Mouse (Mus musculus) ZHBTc4 (cell line): ENCODE measurements around the gene Pp2d1.
A peak's percentile ranks its signal among the peaks of the same experiment; 100 is the strongest.

ENCODE experiments used
- DNase-seq: peaks from one replicate; pipeline ENCODE4 v3.0.0-alpha.2; 2011; ENCODE audit warnings: low read depth, low spot score

Gene Pp2d1

DNA sequence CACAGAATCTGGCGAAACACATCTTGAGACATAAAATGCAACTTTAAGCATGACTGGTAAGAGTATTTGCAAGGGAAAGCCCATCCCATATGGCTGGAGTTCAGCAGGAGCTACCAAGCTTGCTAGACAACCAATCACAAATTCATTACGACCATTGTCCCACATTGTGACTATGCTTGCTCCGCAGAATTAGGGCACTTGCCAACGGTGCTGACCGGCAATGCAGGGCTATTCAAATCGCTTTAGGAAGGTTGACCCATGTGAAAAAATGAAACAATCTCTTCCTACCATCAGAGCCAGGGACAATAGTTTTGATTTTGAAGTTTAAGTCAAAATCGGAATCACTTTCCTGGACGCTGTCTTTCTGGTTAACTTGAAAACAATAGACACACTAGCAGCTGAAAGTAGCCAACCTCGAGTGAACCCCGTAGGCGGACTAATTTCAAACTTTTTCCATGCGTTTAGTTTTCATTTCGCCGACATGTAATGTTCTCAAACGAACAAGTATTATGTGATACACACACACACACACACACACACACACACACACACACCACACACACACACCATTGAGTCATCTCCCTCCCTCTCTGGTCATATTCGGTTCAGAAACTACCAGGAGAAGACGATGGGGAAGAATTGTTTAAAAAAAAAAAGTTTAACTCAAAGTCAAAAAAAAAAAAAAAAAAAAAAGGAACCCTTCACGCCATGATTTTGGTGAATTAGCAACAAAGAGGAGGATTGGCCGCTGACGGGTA, 27.1 kb upstream of the Pp2d1 start, which contains the start of gene Kat2b:
Gene Kat2b, plus strand, starts transcription at position 701 of the 758 bp plus-strand sequence.
- DNase-seq = peak; percentile 46

DNA sequence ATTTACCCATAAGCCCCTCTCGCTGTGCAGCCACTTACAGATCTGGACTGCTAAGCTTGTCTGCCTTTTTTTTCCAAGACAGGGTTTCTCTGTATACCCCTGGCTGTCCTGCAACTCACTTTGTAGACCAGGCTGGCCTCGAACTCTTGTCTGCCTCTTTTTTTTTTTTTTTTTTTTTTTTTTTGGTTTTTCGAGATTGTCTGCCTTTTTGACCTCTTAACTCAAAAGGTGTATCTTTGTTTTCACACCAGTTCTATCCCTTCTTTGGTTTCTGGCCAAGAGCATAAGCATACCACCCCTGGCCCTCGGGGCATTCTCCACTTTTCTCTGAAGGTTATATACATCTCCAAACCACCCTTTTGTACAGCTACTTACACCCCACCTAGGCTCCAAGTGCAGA, 25.6 kb upstream of the Pp2d1 start:
- no peak for DNase-seq

DNA sequence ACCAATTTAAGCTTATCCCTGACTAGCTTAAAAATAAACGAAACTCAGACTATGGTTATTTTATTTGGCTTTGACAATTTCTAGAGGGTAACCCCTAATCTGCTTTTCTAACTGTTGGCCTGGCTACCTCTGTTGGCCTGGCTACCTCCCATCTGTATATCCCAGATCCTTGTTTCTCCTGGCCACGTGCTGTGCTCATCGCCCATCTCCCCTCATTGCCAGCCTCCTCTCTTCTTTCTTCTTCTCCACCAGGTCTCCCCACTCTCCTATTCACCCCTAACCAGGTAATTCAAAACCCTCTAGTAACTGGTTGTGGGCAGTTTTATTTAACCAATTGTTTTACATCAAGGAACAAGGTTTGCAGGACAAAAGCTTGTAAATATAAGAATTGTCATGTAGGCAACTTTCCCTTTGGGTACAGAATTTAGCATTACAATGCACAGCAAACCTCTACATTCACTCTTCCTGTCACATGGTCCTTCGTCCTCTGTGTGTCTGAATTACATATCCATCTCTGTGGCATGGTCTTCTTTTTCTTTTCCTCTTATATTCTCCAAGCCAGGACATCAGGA, 22.3 kb upstream of the Pp2d1 start:
- peak; percentile 93 for DNase-seq

DNA sequence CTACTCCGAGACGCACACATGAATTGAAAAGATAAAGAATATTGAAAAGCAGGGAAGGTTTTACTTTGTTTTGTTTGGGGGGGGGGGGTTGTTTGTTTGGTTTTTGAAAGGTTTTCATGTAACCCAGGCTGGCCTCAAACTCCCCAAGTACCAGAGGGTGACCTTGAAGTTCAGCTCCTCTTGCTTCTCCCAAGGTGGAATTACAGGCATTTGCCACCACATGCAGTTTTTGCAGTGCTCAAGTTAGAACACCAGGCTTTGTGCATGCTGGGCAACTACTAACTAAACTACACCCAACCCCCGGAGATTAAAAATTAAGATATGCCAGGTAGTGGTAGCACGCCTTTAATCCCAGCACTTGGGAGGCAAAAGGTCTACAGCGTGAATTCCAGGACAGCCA, 20.4 kb upstream of the Pp2d1 start:
- DNase-seq = peak; percentile 53

DNA sequence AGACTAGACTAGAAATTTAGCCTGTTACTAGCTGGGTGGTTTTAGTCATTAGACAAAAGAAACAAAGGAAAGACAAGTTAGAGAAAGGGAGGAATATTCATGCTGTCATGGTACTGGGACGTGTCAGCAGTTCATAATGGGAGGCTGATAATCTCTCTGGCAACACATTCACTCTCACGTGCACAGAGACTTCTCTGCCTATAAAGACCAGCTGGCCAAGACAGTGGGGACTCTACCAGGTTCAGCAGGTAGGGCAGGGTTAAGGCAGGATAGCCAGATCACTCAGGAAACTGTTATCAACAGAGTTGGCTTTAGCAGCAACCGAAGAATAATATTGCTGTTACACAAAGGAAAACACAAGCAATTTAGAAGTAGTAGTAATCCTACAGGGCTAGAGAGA, 18.2 kb upstream of the Pp2d1 start:
- DNase-seq = no peak

DNA sequence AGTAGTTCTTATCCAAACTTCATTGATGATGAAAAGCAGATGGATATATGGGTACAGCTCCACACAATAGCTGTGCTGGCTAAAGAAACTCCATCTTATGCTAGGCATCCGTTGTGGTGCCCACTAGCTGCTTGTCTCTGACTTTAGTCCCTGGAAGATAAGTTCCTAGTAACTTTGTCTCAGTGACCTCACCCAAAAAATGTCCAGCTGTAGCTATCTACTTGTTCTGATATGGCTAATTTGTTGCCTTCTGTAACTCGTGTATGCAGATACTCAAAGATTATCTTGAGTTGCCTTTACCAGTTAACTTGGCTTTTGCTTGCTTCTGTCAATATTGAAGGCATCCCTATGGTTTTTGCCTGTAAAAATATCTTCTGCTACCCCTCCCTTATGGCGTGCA, 15.6 kb upstream of the Pp2d1 start:
- no peak for DNase-seq

DNA sequence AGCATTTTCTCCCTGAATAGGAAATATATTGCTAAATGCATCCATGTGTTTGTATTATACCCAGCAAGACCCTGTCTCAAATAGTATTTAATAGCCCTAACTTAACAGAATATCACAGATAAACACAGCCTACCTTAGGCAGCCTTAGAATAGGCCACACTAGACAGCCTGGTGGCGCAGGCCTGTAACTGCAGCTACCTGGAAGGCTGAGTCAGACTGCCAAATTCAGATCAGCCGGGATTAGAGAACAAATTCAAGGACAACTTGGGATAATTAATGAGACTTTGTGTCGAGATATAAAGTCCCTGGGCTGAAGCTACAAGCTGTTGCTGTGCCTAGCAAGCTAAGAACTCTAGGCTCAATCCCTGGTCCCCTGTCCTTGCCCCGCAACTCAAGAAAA, 14.8 kb upstream of the Pp2d1 start:
- DNase-seq = peak; percentile 72

DNA sequence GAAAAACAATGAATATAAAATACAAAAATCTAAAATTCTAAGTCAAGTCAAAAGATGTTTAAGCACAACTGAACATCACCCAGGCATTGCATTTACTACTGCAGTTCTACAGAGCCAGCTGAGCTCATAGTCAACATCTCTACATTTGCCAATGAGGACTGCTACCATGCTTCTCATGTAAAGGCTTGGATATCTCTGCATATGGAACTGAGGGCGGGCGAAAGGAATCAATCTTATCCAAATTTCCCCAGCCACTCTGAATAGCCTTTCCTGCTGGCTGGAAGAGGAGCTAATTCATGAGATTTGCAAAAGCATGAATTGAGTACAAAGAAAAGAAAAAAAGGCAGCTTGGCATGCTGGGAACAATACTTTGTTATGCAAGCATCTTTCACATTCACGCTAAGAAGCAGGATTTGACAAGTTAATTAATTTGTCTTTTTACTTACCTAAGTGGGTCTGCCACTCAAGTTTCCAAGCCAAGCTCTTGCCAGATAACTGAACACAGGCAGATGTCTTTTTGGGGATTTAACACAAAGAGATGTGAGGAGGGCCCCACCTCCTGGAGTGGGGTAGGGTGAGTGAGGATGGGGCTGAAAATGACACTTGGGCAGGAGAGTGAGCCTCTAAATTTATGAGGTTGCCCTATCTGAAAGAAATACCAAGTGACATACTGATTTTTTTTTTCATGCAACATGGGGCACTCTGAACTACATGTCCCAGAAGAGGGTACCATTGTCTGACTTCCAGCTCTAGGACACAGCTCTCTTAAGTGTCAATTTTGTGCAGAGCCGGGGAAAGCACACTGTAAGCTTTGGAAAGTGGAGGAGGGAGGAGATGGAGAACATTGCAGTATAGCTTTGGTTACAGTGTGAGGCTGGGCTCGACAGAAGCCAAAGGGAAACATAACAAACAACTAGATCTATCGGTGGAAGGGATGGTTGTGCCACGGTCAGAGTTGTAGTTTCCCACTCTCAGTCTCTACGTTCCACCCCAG, 12.4 kb upstream of the Pp2d1 start:
- no peak for DNase-seq

DNA sequence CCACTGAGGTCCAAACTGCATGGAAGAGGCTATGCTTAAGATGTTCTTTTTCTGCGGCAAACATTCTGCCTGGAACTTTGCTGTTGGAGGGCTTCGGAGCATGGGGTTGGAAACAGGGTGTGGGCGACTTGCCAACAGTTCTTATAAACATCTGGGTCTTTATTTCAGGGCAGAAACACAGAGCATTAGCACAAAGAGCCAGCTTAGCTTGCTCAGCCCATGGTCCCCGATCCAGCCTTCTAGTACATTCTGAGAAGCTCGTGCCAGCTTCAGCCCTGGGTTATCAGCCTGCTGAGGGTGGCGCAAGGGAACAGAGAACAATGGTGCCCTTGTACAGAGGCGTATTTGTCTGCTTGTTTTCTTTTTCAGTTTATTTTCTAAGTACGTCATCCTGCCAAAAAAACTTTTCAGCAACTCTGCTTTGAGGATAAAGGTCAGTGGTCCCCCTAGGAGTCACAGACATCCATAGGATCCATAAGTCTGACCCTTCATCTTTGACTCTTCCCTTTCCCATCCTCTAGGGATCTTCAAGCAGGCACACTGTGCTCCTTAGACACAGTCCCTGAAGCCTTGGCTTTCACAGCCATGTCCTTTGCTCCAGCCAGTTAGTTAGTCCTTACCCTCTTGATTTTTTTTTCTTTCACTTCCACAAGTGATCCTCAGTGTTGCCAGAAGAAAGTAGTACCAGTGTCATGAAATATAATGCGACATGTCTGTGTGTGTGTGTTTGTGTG, 4.5 kb upstream of the Pp2d1 start:
- no peak for DNase-seq

DNA sequence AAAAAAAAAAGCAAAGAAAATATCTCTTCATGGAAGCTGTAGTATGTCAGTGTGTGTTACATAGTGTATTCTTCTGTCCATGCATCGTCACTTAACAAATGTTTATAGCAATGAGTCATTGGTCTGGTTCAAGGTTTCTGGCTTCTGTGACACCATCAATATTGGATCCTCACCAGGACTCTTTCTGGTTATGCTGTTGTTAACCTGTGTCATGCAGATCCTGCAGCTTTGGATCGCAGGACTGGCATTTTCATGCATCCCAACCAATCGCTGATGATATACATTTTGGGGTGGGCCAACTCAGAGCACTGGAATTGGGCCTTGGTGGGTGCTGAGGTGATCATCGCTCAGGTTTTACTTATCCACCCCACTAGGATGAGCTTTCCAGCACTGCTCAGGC, 3.3 kb upstream of the Pp2d1 start:
- DNase-seq = no peak

DNA sequence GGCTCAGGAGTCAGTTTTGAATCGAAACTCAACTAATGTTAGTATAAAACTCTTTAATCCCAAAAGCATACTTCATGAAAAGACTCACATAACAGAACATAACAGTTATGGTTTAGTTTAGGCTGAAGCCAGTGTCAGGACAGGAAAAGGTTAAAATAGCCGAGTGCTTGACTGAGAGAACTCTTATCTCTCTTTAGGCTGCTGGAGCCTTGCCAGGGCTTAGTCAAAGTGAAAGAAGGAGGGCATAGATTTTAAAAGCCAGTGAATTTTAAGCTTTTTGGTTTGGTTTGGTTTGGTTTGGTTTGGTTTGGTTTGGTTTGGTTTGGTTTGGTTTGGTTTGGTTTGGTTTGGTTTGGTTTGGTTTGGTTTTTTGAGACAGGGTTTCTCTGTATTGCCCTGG, 6.8 kb downstream of the Pp2d1 start:
- DNase-seq = no peak

DNA sequence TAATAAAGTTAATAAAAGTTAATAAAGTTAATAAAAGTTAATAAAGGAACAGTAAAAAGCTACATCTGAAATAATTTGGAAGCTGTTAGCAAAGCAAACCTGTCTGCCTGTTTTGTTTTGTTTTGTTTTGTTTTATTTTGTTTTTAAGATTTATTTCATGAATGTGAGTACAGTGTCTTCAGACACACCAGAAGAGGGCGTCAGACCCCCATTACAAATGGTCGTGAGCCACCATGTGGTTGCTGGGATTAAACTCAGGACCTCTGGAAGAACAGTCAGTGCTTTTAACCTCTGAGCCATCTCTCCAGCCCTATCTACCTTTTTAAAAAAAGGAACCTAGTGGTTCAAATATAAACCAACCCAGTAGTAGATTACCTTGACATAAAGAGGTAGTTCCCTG, 8.1 kb downstream of the Pp2d1 start:
- peak; percentile 54 for DNase-seq

DNA sequence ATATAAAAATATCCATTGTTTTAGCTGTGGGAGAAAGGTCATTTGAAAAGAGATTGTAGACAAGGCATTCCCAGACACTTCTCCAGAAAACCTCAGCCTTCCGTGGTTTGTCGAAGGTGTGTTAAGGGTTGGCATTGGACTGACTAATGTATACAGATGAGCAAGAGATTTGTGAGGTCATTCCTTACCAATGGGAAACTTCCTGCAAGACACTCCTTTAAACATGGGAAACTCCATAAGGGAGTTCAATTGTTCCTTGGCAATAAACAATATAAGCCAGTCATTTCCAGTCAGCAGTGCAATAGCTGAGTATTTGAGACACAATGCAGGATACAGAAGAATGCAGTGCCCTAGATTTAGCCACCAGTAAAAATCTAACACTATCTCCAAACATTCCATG, 11.2 kb downstream of the Pp2d1 start:
- DNase-seq = no peak

DNA sequence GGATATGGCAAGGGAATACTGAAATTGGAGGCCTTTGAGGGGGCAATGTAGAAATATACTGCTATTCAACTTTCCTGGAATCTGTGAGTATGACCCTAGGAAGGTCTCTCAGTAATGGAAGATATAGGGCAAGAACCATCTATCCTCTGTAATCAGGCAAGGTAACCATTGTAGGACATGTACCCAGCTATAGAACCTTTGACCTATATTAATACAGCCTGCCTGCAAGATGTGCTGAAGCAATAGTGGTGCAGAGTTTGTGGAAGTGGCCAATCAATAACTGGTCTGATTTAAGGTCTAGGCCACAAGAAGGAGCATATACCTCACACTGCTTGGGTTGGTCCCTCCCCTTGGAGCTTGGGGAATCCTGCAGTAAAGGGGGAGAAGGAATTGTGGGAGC, 18.7 kb downstream of the Pp2d1 start:
- no peak for DNase-seq

DNA sequence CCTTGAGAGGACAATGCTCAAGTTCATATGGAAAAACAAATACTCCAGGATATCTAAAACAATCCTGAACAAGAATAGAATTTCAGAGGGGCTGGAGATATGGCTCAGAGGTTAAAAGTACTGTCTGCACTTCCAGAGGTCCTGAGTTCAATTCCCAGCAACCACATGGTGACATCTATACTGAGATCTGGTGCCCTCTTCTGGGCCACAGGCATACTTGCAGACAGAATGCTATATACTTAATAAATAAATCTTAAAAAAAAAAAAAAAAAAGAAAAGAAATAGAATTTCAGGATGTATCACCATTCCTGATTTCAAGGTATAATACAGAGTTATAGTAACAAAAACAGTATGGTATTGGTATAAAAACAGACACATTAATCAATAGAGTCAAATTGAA, 19.9 kb downstream of the Pp2d1 start:
- DNase-seq = no peak

DNA sequence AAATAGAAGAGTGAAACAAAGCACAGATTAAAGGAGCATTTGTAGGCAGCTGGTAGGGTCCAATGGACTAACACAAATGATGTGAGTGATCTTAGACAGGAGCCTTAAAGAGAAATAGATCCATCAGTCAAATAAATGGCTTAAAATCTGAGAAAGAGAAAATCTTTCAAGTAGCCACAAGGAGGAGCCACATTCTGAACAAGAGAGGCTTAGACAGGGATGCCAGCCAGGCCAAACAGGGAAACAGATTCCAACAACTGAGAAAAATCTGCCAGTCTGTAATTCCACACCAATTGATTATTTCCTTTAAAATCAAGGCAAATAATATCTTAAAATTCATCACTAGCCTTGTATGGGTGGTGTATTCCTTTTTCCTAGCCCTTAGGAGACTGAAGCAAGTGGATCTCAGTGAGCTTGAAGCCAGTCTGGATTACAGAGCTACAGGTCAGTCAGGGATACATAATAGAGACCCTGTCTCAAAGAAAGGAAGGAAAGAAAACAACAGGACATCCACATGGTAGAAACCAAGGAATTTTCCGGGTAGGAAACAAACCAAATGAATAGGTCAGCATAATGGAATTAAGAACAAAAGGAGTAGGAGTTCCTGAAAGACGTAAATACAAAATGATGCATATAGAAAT, 26.8 kb downstream of the Pp2d1 start:
- DNase-seq = peak; percentile 53

DNA sequence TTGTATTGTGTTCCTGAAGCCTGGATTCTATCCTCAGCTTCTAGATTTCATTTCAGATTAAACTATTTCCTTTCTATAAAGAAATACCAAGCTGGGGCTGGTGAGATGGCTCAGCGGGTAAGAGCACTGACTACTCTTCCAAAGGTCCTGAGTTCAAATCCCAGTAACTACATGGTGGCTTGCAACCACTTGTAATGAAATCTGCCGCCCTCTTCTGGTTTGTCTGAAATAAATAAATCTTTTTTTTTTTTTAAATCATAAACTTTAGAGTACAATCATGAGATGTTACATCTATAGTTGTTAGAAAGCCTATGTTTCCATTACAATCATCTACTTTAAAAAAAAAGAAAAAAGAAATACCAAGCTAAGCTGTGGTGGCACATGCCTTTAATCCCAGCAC, 36.3 kb downstream of the Pp2d1 start:
- DNase-seq = no peak

DNA sequence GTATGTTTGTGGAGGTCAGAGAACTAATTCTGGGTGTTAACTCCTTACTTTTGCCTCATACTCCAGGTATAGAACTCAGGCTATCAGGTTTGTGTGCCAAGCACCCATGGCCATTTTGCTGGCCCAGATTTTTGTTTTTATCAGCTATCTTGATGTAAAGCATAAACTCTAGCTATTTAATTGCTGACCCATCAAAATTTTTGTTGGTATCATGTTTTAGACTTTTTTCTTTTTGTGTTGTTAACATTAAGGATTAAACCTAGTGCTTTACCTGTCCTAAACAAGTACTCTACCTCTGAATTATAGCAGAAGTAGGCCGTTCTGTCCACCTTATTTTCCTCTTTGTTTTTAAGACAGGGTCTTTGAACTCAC, 50.3 kb downstream of the Pp2d1 start:
- no peak for DNase-seq

DNA sequence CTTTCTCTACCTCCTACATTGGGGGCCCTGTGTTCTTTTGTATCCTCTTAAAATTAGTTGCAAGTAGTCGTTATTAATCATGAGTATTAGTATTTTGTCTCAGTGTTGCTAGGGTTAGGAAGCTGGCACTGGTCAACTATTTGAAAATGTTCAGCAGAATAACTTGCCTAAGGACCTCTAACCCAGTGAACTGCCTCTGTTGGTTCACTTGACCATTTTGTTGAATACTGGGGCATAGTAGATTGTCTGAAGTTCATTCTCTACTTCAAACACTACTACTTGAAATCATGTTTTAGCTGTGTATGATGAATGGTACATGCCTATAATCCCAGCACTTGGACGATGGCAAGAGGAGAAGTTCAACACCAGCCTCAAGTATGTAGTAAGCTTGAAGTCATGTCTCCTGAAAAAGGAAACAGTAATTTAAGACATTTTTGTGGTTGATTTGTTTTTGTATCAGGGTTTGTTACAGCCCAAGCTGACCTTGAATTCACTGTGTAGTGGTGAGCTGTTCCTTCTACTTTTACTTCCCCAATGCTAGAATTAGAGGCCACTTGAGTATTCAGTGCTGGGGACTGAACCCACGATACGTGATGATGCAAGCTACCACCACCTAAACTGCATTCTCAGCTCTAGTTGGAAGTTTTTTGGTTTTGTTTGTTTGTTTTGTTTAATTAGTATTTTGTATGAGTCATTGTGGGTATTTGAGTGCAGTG, 50.8 kb downstream of the Pp2d1 start:
- no peak for DNase-seq

DNA sequence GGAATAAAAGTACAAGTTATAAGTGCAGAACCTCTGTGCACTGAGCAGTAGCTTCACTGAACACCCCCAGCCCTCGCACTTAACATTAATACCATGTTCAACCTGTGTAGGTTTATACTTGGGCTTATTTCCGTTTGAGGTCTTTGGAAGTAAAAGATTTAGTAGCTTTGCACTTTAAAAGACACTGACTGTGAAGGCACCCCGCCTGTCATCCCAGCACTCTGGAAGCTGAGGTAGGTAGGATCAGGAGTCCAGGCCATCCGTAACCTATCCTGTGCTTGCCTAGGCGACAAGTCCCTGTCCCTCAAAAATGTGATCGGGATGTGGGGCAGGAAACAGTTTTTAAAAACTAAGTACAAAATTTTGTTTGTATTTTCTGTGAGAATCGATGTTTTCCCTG, 58.8 kb downstream of the Pp2d1 start:
- no peak for DNase-seq

DNA sequence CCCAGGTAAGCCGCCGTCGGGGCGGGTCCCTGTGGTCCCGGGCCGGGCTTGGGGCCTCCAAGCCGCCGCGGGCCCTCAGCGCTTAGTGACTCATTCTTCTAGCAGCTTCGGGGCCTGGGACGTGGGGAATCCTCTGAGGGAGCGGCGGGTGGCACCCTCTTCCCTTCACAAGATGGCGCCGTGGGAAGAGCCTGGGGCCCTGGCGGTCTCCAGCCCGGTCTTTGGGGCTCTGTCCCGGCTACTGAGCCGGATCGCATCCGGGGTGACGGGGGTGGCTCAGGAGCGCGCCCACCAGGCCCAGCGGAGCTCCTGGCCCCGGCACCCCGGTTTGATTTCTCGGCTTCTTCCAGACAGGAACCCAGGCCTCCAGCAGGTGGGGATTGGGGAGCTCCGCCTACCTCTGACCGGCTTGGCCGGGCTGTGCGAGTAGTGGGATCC, 59.6 kb downstream of the Pp2d1 start:
- DNase-seq = peak; percentile 77
